Mouse (Mus musculus): ENCODE data around the gene Fstl3. TPM values are rescaled to one million over a fixed set of nuclear protein-coding genes. Genes with fewer than 3 reads are reported as not detected.
A peak's percentile ranks its signal among the peaks of the same experiment; 100 is the strongest.

Fstl3 gene
- polyA plus RNA-seq, 1 experiment from 2014 or later: 1.9 TPM

GRCm38 (mm10) chr10:79823011-79823410, 45.9 kb downstream of the Fstl3 start:
- peaks cover 44% of the 10 kb centered on the region for H3K4me1 ChIP-seq
- no peaks in the 10 kb centered on the region; the same call in 1 of the 2 replicates for H3K27me3 ChIP-seq (replicated peaks; ENCODE audit: low read depth, poor library complexity, severe bottlenecking)
- 67% methylated on average over 6 of the region's 6 CpGs for WGBS
- H3K27ac ChIP-seq (replicated peaks): peak overlapping the region; percentile 66; the same call in 1 of the 2 replicates
- 0 out of 2 replicates have a peak overlapping the region, but pooled peaks have one; percentile 21 for H3K4me3 ChIP-seq
- no peaks in the 10 kb centered on the region for H3K9me3 ChIP-seq
- H3K36me3 ChIP-seq (replicated peaks): peaks cover 30% of the 10 kb centered on the region
- no peak for DNase-seq (ENCODE audit: low spot score)

- Histone ChIP-seq H3K4me1 (peaks cover 34% of the 10 kb centered on the region), H3K27ac (replicated peaks) (no peak overlapping the region), H3K9me3 (no peaks in the 10 kb centered on the region), H3K36me3 (replicated peaks) (peaks cover 16% of the 10 kb centered on the region), H3K4me3 (no peak overlapping the region), H3K27me3 (replicated peaks; ENCODE audit: low read depth, poor library complexity, severe bottlenecking) (no peaks in the 10 kb centered on the region; the same call in 1 of the 2 replicates)
- WGBS: 65% methylated on average over 6 of the region's 6 CpGs
- no peak for DNase-seq (ENCODE audit: low spot score)
These were observed 47.3 kb downstream of the Fstl3 start for GRCm38 (mm10) chr10:79824413-79824812.

GRCm38 (mm10) chr10:79831583-79831982, 54.5 kb downstream of the Fstl3 start:
- Histone ChIP-seq H3K4me3 (no peak overlapping the region), H3K4me1 (peaks cover 5% of the 10 kb centered on the region; the same call in 1 of the 2 replicates), H3K27me3 (replicated peaks; ENCODE audit: low read depth, poor library complexity, severe bottlenecking) (no peaks in the 10 kb centered on the region), H3K36me3 (replicated peaks) (no peaks in the 10 kb centered on the region), H3K9me3 (no peaks in the 10 kb centered on the region), H3K27ac (replicated peaks) (no peak overlapping the region)
- DNase-seq (ENCODE audit: low spot score): no peak
- WGBS: 91% methylated on average over 3 of the region's 3 CpGs

Other genes starting within 250 kb of the Fstl3 start
- gene Plpp2, start 243.5 kb upstream of the Fstl3 start, polyA plus RNA-seq (2016; fragmentation: Nextera tagmentation; extraction: Ambion mirVana): 28.4 and 29.2 TPM in 2 replicates
- gene Mier2, start 222.1 kb upstream of the Fstl3 start, polyA plus RNA-seq (2016; fragmentation: Nextera tagmentation; extraction: Ambion mirVana): 76.4 and 77.3 TPM in 2 replicates
- not detected in 2 replicates for gene Theg, start 189.9 kb upstream of the Fstl3 start, polyA plus RNA-seq (2016; fragmentation: Nextera tagmentation; extraction: Ambion mirVana)
- 0.03 TPM in 1 of 2 replicates, not detected in the other for gene C2cd4c, start 163.2 kb upstream of the Fstl3 start, polyA plus RNA-seq (2016; fragmentation: Nextera tagmentation; extraction: Ambion mirVana)
- 20.0 and 21.5 TPM in 2 replicates for gene Shc2, start 139.4 kb upstream of the Fstl3 start, polyA plus RNA-seq (2016; fragmentation: Nextera tagmentation; extraction: Ambion mirVana)
- gene Odf3l2, start 131.5 kb upstream of the Fstl3 start, polyA plus RNA-seq (2016; fragmentation: Nextera tagmentation; extraction: Ambion mirVana): not detected in 2 replicates
- 2.5 and 3.2 TPM in 2 replicates for gene Madcam1, start 112.7 kb upstream of the Fstl3 start, polyA plus RNA-seq (2016; fragmentation: Nextera tagmentation; extraction: Ambion mirVana)
- gene Tpgs1, start 107.9 kb upstream of the Fstl3 start, polyA plus RNA-seq (2016; fragmentation: Nextera tagmentation; extraction: Ambion mirVana): 62.6 and 63.5 TPM in 2 replicates
- 240 and 250 TPM in 2 replicates for gene Cdc34, start 95.1 kb upstream of the Fstl3 start, polyA plus RNA-seq (2016; fragmentation: Nextera tagmentation; extraction: Ambion mirVana)
- gene Gzmm, start 88.3 kb upstream of the Fstl3 start, polyA plus RNA-seq (2016; fragmentation: Nextera tagmentation; extraction: Ambion mirVana): 0.88 and 1.5 TPM in 2 replicates
- gene Bsg, start 72.8 kb upstream of the Fstl3 start, polyA plus RNA-seq (2016; fragmentation: Nextera tagmentation; extraction: Ambion mirVana): 591 and 608 TPM in 2 replicates
- 0.04 TPM in 1 of 2 replicates, not detected in the other for gene Hcn2, start 60.6 kb upstream of the Fstl3 start, polyA plus RNA-seq (2016; fragmentation: Nextera tagmentation; extraction: Ambion mirVana)
- 52.8 and 54.3 TPM in 2 replicates for gene Polrmt, start 30.7 kb upstream of the Fstl3 start, polyA plus RNA-seq (2016; fragmentation: Nextera tagmentation; extraction: Ambion mirVana)
- 0.46 TPM in 1 of 2 replicates, not detected in the other for gene Fgf22, start 22.2 kb upstream of the Fstl3 start, polyA plus RNA-seq (2016; fragmentation: Nextera tagmentation; extraction: Ambion mirVana)
- 125 and 126 TPM in 2 replicates for gene Rnf126, start 10.3 kb upstream of the Fstl3 start, polyA plus RNA-seq (2016; fragmentation: Nextera tagmentation; extraction: Ambion mirVana)
- gene Prss57, start 13.7 kb downstream of the Fstl3 start, polyA plus RNA-seq (2016; fragmentation: Nextera tagmentation; extraction: Ambion mirVana): 0.05 TPM in 1 of 2 replicates, not detected in the other
- 127 and 129 TPM in 2 replicates for gene Palm, start 16.3 kb downstream of the Fstl3 start, polyA plus RNA-seq (2016; fragmentation: Nextera tagmentation; extraction: Ambion mirVana)
- 1.7 and 2.2 TPM in 2 replicates for gene Misp, start 43.7 kb downstream of the Fstl3 start, polyA plus RNA-seq (2016; fragmentation: Nextera tagmentation; extraction: Ambion mirVana)
- 406 and 416 TPM in 2 replicates for gene Ptbp1, start 77.2 kb downstream of the Fstl3 start, polyA plus RNA-seq (2016; fragmentation: Nextera tagmentation; extraction: Ambion mirVana)
- 9.3 and 12.3 TPM in 2 replicates for gene Prtn3, start 97.2 kb downstream of the Fstl3 start, polyA plus RNA-seq (2016; fragmentation: Nextera tagmentation; extraction: Ambion mirVana)
- gene Plppr3, start 97.4 kb downstream of the Fstl3 start, polyA plus RNA-seq (2016; fragmentation: Nextera tagmentation; extraction: Ambion mirVana): 123 and 139 TPM in 2 replicates
- gene Elane, start 109.0 kb downstream of the Fstl3 start, polyA plus RNA-seq (2016; fragmentation: Nextera tagmentation; extraction: Ambion mirVana): 0.20 TPM in 1 of 2 replicates, not detected in the other
- not detected in 2 replicates for gene Cfd, start 113.6 kb downstream of the Fstl3 start, polyA plus RNA-seq (2016; fragmentation: Nextera tagmentation; extraction: Ambion mirVana)
- 63.6 and 68.1 TPM in 2 replicates for gene Med16, start 131.7 kb downstream of the Fstl3 start, polyA plus RNA-seq (2016; fragmentation: Nextera tagmentation; extraction: Ambion mirVana)
- gene Gm26602, start 133.6 kb downstream of the Fstl3 start, polyA plus RNA-seq (2016; fragmentation: Nextera tagmentation; extraction: Ambion mirVana): 3.4 TPM in 1 of 2 replicates, not detected in the other
- 0.33 and 0.37 TPM in 2 replicates for gene Kiss1r, start 139.7 kb downstream of the Fstl3 start, polyA plus RNA-seq (2016; fragmentation: Nextera tagmentation; extraction: Ambion mirVana)
- 125 and 136 TPM in 2 replicates for gene R3hdm4, start 143.9 kb downstream of the Fstl3 start, polyA plus RNA-seq (2016; fragmentation: Nextera tagmentation; extraction: Ambion mirVana)
- 15.7 and 18.0 TPM in 2 replicates for gene Arid3a, start 149.8 kb downstream of the Fstl3 start, polyA plus RNA-seq (2016; fragmentation: Nextera tagmentation; extraction: Ambion mirVana)
- 166 TPM in 2 replicates for gene Wdr18, start 182.9 kb downstream of the Fstl3 start, polyA plus RNA-seq (2016; fragmentation: Nextera tagmentation; extraction: Ambion mirVana)
- gene Grin3b, start 193.4 kb downstream of the Fstl3 start, polyA plus RNA-seq (2016; fragmentation: Nextera tagmentation; extraction: Ambion mirVana): 0.13 and 0.44 TPM in 2 replicates
- gene Tmem259, start 207.1 kb downstream of the Fstl3 start, polyA plus RNA-seq (2016; fragmentation: Nextera tagmentation; extraction: Ambion mirVana): 12.3 and 12.4 TPM in 2 replicates
- 234 and 253 TPM in 2 replicates for gene Cnn2, start 211.3 kb downstream of the Fstl3 start, polyA plus RNA-seq (2016; fragmentation: Nextera tagmentation; extraction: Ambion mirVana)
- gene Abca7, start 219.2 kb downstream of the Fstl3 start, polyA plus RNA-seq (2016; fragmentation: Nextera tagmentation; extraction: Ambion mirVana): 2.9 and 3.2 TPM in 2 replicates
- 11.2 and 11.3 TPM in 2 replicates for gene Arhgap45, start 239.4 kb downstream of the Fstl3 start, polyA plus RNA-seq (2016; fragmentation: Nextera tagmentation; extraction: Ambion mirVana)